7 mouse cellular contexts compared by ENCODE assay signal in genomic region chr5:142628726-142629662, GRCm38 (mm10). TPM values are rescaled to one million over a fixed set of nuclear protein-coding genes. Genes with fewer than 3 reads are reported as not detected.
DNase-seq lines count a peak whose midpoint lies in the region; ATAC-seq and TF ChIP-seq lines count a peak whose summit lies in the region.

No protein-coding gene starts in this region.

- no peaks in the 10 kb centered on the region for H3K27me3 ChIP-seq in embryonic facial prominence, embryonic 11.5 days (ENCODE audit: control insufficient read depth, insufficient read depth, low read length)
- no peaks in the 10 kb centered on the region for H3K27me3 ChIP-seq in kidney, adult 2 months (replicated peaks; ENCODE audit: control insufficient read depth, insufficient read depth, low read length)
- H3K27me3 ChIP-seq in limb, embryonic 12.5 days, result no peaks in the 10 kb centered on the region
- no peaks in the 10 kb centered on the region for H3K27me3 ChIP-seq in midbrain, embryonic 15.5 days (replicated peaks)
- H3K27me3 ChIP-seq in spleen, adult 2 months (ENCODE audit: control insufficient read depth, insufficient read depth, low read length), result peaks cover 2% of the 10 kb centered on the region; the same call in 1 of the 2 replicates

- no peaks in the 10 kb centered on the region for H3K36me3 ChIP-seq in embryonic facial prominence, embryonic 11.5 days (replicated peaks; ENCODE audit: control insufficient read depth, insufficient read depth, low read depth, low read length)
- H3K36me3 ChIP-seq in kidney, adult 2 months (ENCODE audit: control insufficient read depth, insufficient read depth, low read length), result no peaks in the 10 kb centered on the region
- peaks cover 20% of the 10 kb centered on the region for H3K36me3 ChIP-seq in limb, embryonic 12.5 days
- H3K36me3 ChIP-seq in midbrain, embryonic 15.5 days (replicated peaks), result peaks cover 12% of the 10 kb centered on the region
- H3K36me3 ChIP-seq in spleen, adult 2 months (ENCODE audit: control insufficient read depth, insufficient read depth, low read length), result peaks cover 7% of the 10 kb centered on the region

- H3K27ac ChIP-seq in embryonic facial prominence, embryonic 11.5 days (replicated peaks; ENCODE audit: low read depth, low read length), result peak overlapping the region; percentile 71
- H3K27ac ChIP-seq in kidney, adult 2 months (ENCODE audit: insufficient read depth, low read depth, low read length), result peak overlapping the region; percentile 92
- H3K27ac ChIP-seq in limb, embryonic 12.5 days, result peak overlapping the region; percentile 83
- H3K27ac ChIP-seq in midbrain, embryonic 15.5 days, result peak overlapping the region; percentile 80
- H3K27ac ChIP-seq in spleen, adult 2 months (ENCODE audit: insufficient read depth, low read length), result peak overlapping the region; percentile 71

- TF ChIP-seq CTCF in kidney, adult 2 months (conservative IDR thresholded peaks at IDR 0.05; ENCODE audit: insufficient read depth, insufficient read length, low read depth, low read length), result 0 out of 2 replicates have a peak, but pooled peaks have one; percentile 0
- no peak for TF ChIP-seq CTCF in spleen, adult 2 months (IDR thresholded peaks at IDR 0.05; ENCODE audit: extremely low read depth, insufficient read depth, insufficient read length, insufficient replicate concordance)

- H3K9ac ChIP-seq in embryonic facial prominence, embryonic 11.5 days (replicated peaks; ENCODE audit: low read length), result peak overlapping the region; percentile 88
- H3K9ac ChIP-seq in limb, embryonic 12.5 days (replicated peaks), result peak overlapping the region; percentile 89
- H3K9ac ChIP-seq in midbrain, embryonic 15.5 days, result peak overlapping the region; percentile 70

- H3K4me3 ChIP-seq in embryonic facial prominence, embryonic 11.5 days (ENCODE audit: low read depth, low read length), result peak overlapping the region; percentile 96
- peak overlapping the region; percentile 74 for H3K4me3 ChIP-seq in kidney, adult 2 months (ENCODE audit: insufficient read depth, low read depth, low read length)
- peak overlapping the region; percentile 98 for H3K4me3 ChIP-seq in limb, embryonic 12.5 days (replicated peaks)
- peak overlapping the region; percentile 79 for H3K4me3 ChIP-seq in midbrain, embryonic 15.5 days
- peak overlapping the region; percentile 79 for H3K4me3 ChIP-seq in spleen, adult 2 months (ENCODE audit: extremely low read depth, insufficient read depth, insufficient read length)

- WGBS in embryonic facial prominence, embryonic 11.5 days, result under 1% methylated on average over 68 of the region's 69 CpGs
- WGBS in kidney, adult 2 months, result under 1% methylated on average over 69 of the region's 69 CpGs
- under 1% methylated on average over 69 of the region's 69 CpGs for WGBS in limb, embryonic 12.5 days
- WGBS in midbrain, embryonic 15.5 days, result 1% methylated on average over 67 of the region's 69 CpGs
- 1% methylated on average over 69 of the region's 69 CpGs for WGBS in spleen, adult 2 months

- no peaks in the 10 kb centered on the region for H3K9me3 ChIP-seq in embryonic facial prominence, embryonic 11.5 days (replicated peaks; ENCODE audit: control insufficient read depth, low read length)
- no peaks in the 10 kb centered on the region for H3K9me3 ChIP-seq in limb, embryonic 12.5 days
- H3K9me3 ChIP-seq in midbrain, embryonic 15.5 days, result no peaks in the 10 kb centered on the region

- DNase-seq in adrenal gland, postnatal 14 days, result peak; percentile 99
- peak; percentile 98 for DNase-seq in embryonic facial prominence, embryonic 11.5 days (ENCODE audit: low spot score)
- DNase-seq in heart, adult 18-20 months, result peak; percentile 97 to 98
- DNase-seq in kidney, adult 2 months, result peak; percentile 99
- DNase-seq in spleen, adult 2 months (ENCODE audit: low read depth in 1 of 2, low spot score in 2 of 2), result peak; percentile 91 to 98

- no peaks in the 10 kb centered on the region; the same call in 1 of the 2 replicates for H3K4me1 ChIP-seq in embryonic facial prominence, embryonic 11.5 days (ENCODE audit: control insufficient read depth, insufficient read depth, low read length)
- H3K4me1 ChIP-seq in kidney, adult 2 months (ENCODE audit: control insufficient read depth, insufficient read depth, low read length), result peaks cover 9% of the 10 kb centered on the region
- peaks cover 12% of the 10 kb centered on the region for H3K4me1 ChIP-seq in limb, embryonic 12.5 days (replicated peaks)
- H3K4me1 ChIP-seq in midbrain, embryonic 15.5 days, result peaks cover 26% of the 10 kb centered on the region
- H3K4me1 ChIP-seq in spleen, adult 2 months (ENCODE audit: control insufficient read depth, insufficient read depth, insufficient read length), result peaks cover 5% of the 10 kb centered on the region; the same call in 1 of the 2 replicates

- peak; percentile 81 for TF ChIP-seq POLR2A in kidney, adult 2 months (IDR thresholded peaks at IDR 0.05; ENCODE audit: low read depth, low read length)
- TF ChIP-seq POLR2A in spleen, adult 2 months (IDR thresholded peaks at IDR 0.05; ENCODE audit: low read depth, low read length), result peak; percentile 79

- H3K4me2 ChIP-seq in embryonic facial prominence, embryonic 11.5 days (ENCODE audit: low read depth, low read length), result peak overlapping the region; percentile 73
- H3K4me2 ChIP-seq in limb, embryonic 12.5 days, result peak overlapping the region; percentile 81
- H3K4me2 ChIP-seq in midbrain, embryonic 15.5 days, result peak overlapping the region; percentile 94

- peak; percentile 96 for ATAC-seq in embryonic facial prominence, embryonic 11.5 days (replicated peaks; ENCODE audit: insufficient number of reproducible peaks, low FRiP score, low TSS enrichment, low read depth)
- peak; percentile 97 for ATAC-seq in limb, embryonic 12.5 days (ENCODE audit: insufficient number of reproducible peaks, insufficient read depth, low FRiP score, low TSS enrichment, low read depth)
- peak; percentile 97 for ATAC-seq in midbrain, embryonic 15.5 days (replicated peaks)

RNA-seq across cellular contexts. Expression of gene Wipi2, which starts 1.5 kb away (rescaled TPM):
- 98.5 and 109 TPM in 2 replicates for total RNA-seq in adrenal gland, postnatal 14 days (2021)
- polyA plus RNA-seq in embryonic facial prominence, embryonic 11.5 days (2014; fragmentation: Nextera tagmentation; extraction: Ambion mirVana), result 61.2 and 62.4 TPM in 2 replicates
- 10 to 100 TPM; 35.7 to 38.8 TPM for total RNA-seq in heart, adult 18-20 months (2021)
- 61.0 and 63.7 TPM in 2 replicates for polyA plus RNA-seq in kidney, adult 2 months (2012; rRNA removed)
- 68.3 and 69.9 TPM in 2 replicates for polyA plus RNA-seq in limb, embryonic 12.5 days (2016; fragmentation: Nextera tagmentation; extraction: Ambion mirVana)
- 46.7 and 49.7 TPM in 2 replicates for polyA plus RNA-seq in midbrain, embryonic 15.5 days (2015; fragmentation: Nextera tagmentation; extraction: Ambion mirVana)
- 32.1 and 36.3 TPM in 2 replicates for polyA plus RNA-seq in spleen, adult 2 months (2012; rRNA removed)

RNA-seq across cellular contexts. Expression of gene Mmd2, which starts 20.4 kb away (rescaled TPM):
- 39.2 and 59.5 TPM in 2 replicates for total RNA-seq in adrenal gland, postnatal 14 days (2021)
- polyA plus RNA-seq in embryonic facial prominence, embryonic 11.5 days (2014; fragmentation: Nextera tagmentation; extraction: Ambion mirVana), result 3.9 and 5.5 TPM in 2 replicates
- total RNA-seq in heart, adult 18-20 months (2021), result 1 to 10 TPM in 1 of 2 experiments, not detected in 1; 2.1 TPM
- 1.5 and 1.8 TPM in 2 replicates for polyA plus RNA-seq in kidney, adult 2 months (2012; rRNA removed)
- polyA plus RNA-seq in limb, embryonic 12.5 days (2016; fragmentation: Nextera tagmentation; extraction: Ambion mirVana), result 1.2 and 1.3 TPM in 2 replicates
- polyA plus RNA-seq in midbrain, embryonic 15.5 days (2015; fragmentation: Nextera tagmentation; extraction: Ambion mirVana), result 40.9 and 47.5 TPM in 2 replicates
- 0.18 TPM in 1 of 2 replicates, not detected in the other for polyA plus RNA-seq in spleen, adult 2 months (2012; rRNA removed)

Comparison
In these comparisons a context has a peak if more than half of its experiments do, and no peak if none do; other contexts are left out.
1. Peak in every context shown above with its lines: DNase-seq, ATAC-seq, H3K4me3 ChIP-seq and H3K27ac ChIP-seq.